Mouse (Mus musculus) midbrain, embryonic 14.5 days (tissue): ENCODE results near the gene Npb. TPM values are rescaled to one million over a fixed set of nuclear protein-coding genes. Genes with fewer than 3 reads are reported as not detected.
A peak's percentile ranks its signal among the peaks of the same experiment; 100 is the strongest.

Experiments
- ATAC-seq: fragments of 200-750 bp; cut with Nextera tagmentation; 2 replicates; pipeline ENCODE4 v1.8.0; 2017; ENCODE audit warnings: moderate number of reproducible peaks, moderate library complexity; ENCODE audit not compliant: low FRiP score, low TSS enrichment
- DNase-seq: peaks from one replicate; pipeline ENCODE4 v3.0.0-alpha.2; 2015
- H3K27ac ChIP-seq: fragments of 300-500 bp; sonication (generic); replicated peaks from 2 replicates; pipeline ENCODE4 v1.5.1; 2014; ENCODE audit warnings: mild to moderate bottlenecking, low read depth, low read length, moderate library complexity
- H3K27me3 ChIP-seq: fragments of 300-500 bp; sonication (generic); 2 replicates; pipeline ENCODE4 v1.6.1; 2014; ENCODE audit warnings: low read length, control low read depth, mixed read lengths; ENCODE audit not compliant: control insufficient read depth, insufficient read depth
- H3K36me3 ChIP-seq: fragments of 300-500 bp; sonication (generic); 2 replicates; pipeline ENCODE4 v1.6.1; 2014; ENCODE audit warnings: low read length, control low read depth; ENCODE audit not compliant: control insufficient read depth, insufficient read depth
- H3K4me1 ChIP-seq: fragments of 300-500 bp; sonication (generic); 2 replicates; pipeline ENCODE4 v1.6.1; 2014; ENCODE audit warnings: mild to moderate bottlenecking, antibody characterized with exemption, low read length, control low read depth; ENCODE audit not compliant: control insufficient read depth, insufficient read depth
- H3K4me2 ChIP-seq: fragments of 300-500 bp; sonication (generic); 2 replicates; pipeline ENCODE4 v1.6.1; 2014; ENCODE audit warnings: mild to moderate bottlenecking, low read length, moderate library complexity
- H3K4me3 ChIP-seq: fragments of 300-500 bp; sonication (generic); replicated peaks from 2 replicates; pipeline ENCODE4 v1.5.1; 2014; ENCODE audit warnings: low read depth, low read length
- H3K9ac ChIP-seq: fragments of 300-500 bp; sonication (generic); replicated peaks from 2 replicates; pipeline ENCODE4 v1.6.1; 2014; ENCODE audit warnings: mild to moderate bottlenecking, low read length, moderate library complexity
- H3K9me3 ChIP-seq: fragments of 300-500 bp; sonication (generic); 2 replicates; pipeline ENCODE4 v1.6.1; 2016; ENCODE audit warnings: low read length, control low read depth, mixed read lengths; ENCODE audit not compliant: control insufficient read depth
- WGBS: fragments of 180-500 bp; shearing (Covaris S2); extraction: QIAGEN DNeasy Blood & Tissue Kit; methylation state at CpG from one replicate; pipeline ENCODE4 v1.1.7; 2014; 5-methylcytosine and 5-hydroxymethylcytosine counted together
- polyA plus RNA-seq: library from polyadenylated mRNA; unstranded; fragments of >200 nt; fragmentation: Nextera tagmentation; extraction: Ambion mirVana; gene quantifications from 2 replicates; pipeline ENCODE4 v1.2.1, GENCODE M21; 2014

The Npb gene
- polyA plus RNA-seq, 1 experiment from 2014 or later = 0.82 TPM

GRCm38 (mm10) chr11:120626785-120627467 is 18.6 kb downstream of the Npb start:
- no peak overlapping the region for H3K27ac ChIP-seq
- H3K4me1 ChIP-seq = peaks cover 19% of the 10 kb centered on the region
- no peaks in the 10 kb centered on the region for H3K27me3 ChIP-seq
- DNase-seq = no peak
- no peak overlapping the region for H3K9ac ChIP-seq
- ATAC-seq = no peak
- no peak overlapping the region for H3K4me2 ChIP-seq
- no peaks in the 10 kb centered on the region for H3K9me3 ChIP-seq
- WGBS = 93% methylated on average over 11 of the region's 11 CpGs
- no peak overlapping the region for H3K4me3 ChIP-seq
- peaks cover 41% of the 10 kb centered on the region for H3K36me3 ChIP-seq

GRCm38 (mm10) chr11:120627468-120628300 is 19.4 kb downstream of the Npb start:
- Histone ChIP-seq H3K4me1 (peaks cover 24% of the 10 kb centered on the region), H3K9ac (no peak overlapping the region), H3K36me3 (peaks cover 33% of the 10 kb centered on the region), H3K4me3 (no peak overlapping the region), H3K9me3 (no peaks in the 10 kb centered on the region), H3K27ac (no peak overlapping the region), H3K4me2 (no peak overlapping the region), H3K27me3 (no peaks in the 10 kb centered on the region)
- 81% methylated on average over 22 of the region's 22 CpGs for WGBS
- DNase-seq = no peak
- no peak for ATAC-seq

- no peak for ATAC-seq
- Histone ChIP-seq H3K4me2 (no peak overlapping the region), H3K4me3 (no peak overlapping the region), H3K9ac (no peak overlapping the region), H3K36me3 (peaks cover 28% of the 10 kb centered on the region), H3K4me1 (peaks cover 24% of the 10 kb centered on the region), H3K9me3 (no peaks in the 10 kb centered on the region), H3K27me3 (no peaks in the 10 kb centered on the region), H3K27ac (no peak overlapping the region)
- DNase-seq = no peak
- WGBS = 95% methylated on average over 23 of the region's 23 CpGs
These were observed 20.5 kb downstream of the Npb start for GRCm38 (mm10) chr11:120628601-120629340.

GRCm38 (mm10) chr11:120629341-120629730 is 21.1 kb downstream of the Npb start:
- no peak overlapping the region for H3K4me3 ChIP-seq
- WGBS = 64% methylated on average over 23 of the region's 23 CpGs
- H3K27me3 ChIP-seq = no peaks in the 10 kb centered on the region
- H3K4me2 ChIP-seq = no peak overlapping the region
- H3K4me1 ChIP-seq = peaks cover 18% of the 10 kb centered on the region
- H3K9ac ChIP-seq = no peak overlapping the region
- DNase-seq = no peak
- H3K36me3 ChIP-seq = peaks cover 28% of the 10 kb centered on the region
- no peaks in the 10 kb centered on the region for H3K9me3 ChIP-seq
- H3K27ac ChIP-seq = no peak overlapping the region
- no peak for ATAC-seq

- no peak overlapping the region; the same call in 1 of the 2 replicates for H3K4me3 ChIP-seq
- peaks cover 17% of the 10 kb centered on the region for H3K4me1 ChIP-seq
- 27% methylated on average over 7 of the region's 7 CpGs for WGBS
These were observed 21.6 kb downstream of the Npb start for GRCm38 (mm10) chr11:120629911-120630310.

GRCm38 (mm10) chr11:120630401-120630871 is 22.2 kb downstream of the Npb start:
- Histone ChIP-seq H3K4me3 (no peak overlapping the region), H3K27ac (no peak overlapping the region), H3K9ac (peak overlapping the region; percentile 22; the same call in 1 of the 2 replicates)

More at GRCm38 (mm10) chr11:120629911-120630310, 21.6 kb downstream of the Npb start:
- Histone ChIP-seq H3K36me3 (peaks cover 28% of the 10 kb centered on the region), H3K27ac (no peak overlapping the region), H3K9ac (peak overlapping the region; percentile 22; the same call in 1 of the 2 replicates), H3K4me2 (no peak overlapping the region), H3K9me3 (no peaks in the 10 kb centered on the region), H3K27me3 (no peaks in the 10 kb centered on the region)
- ATAC-seq = no peak
- no peak for DNase-seq

GRCm38 (mm10) chr11:120630881-120631725 is 22.8 kb downstream of the Npb start:
- no peak for ATAC-seq
- WGBS = 38% methylated on average over 7 of the region's 7 CpGs
- H3K4me3 ChIP-seq = peak overlapping the region; percentile 87; the same call in 1 of the 2 replicates

More at GRCm38 (mm10) chr11:120630401-120630871, 22.2 kb downstream of the Npb start:
- Histone ChIP-seq H3K9me3 (no peaks in the 10 kb centered on the region), H3K4me2 (no peak overlapping the region), H3K36me3 (peaks cover 28% of the 10 kb centered on the region), H3K27me3 (no peaks in the 10 kb centered on the region), H3K4me1 (peaks cover 13% of the 10 kb centered on the region)
- DNase-seq (no peak), ATAC-seq (no peak)
- WGBS = 29% methylated on average over 5 of the region's 5 CpGs

More at GRCm38 (mm10) chr11:120630881-120631725, 22.8 kb downstream of the Npb start:
- peak overlapping the region; percentile 90; the same call in 1 of the 2 replicates for H3K4me2 ChIP-seq
- H3K36me3 ChIP-seq = peaks cover 28% of the 10 kb centered on the region
- no peak overlapping the region for H3K27ac ChIP-seq
- no peak for DNase-seq
- H3K9ac ChIP-seq = peak overlapping the region; percentile 23; the same call in 1 of the 2 replicates
- H3K27me3 ChIP-seq = no peaks in the 10 kb centered on the region
- no peaks in the 10 kb centered on the region for H3K9me3 ChIP-seq
- H3K4me1 ChIP-seq = peaks cover 11% of the 10 kb centered on the region
